Mouse (Mus musculus): Measurements from ENCODE around the gene Hist1h2bf.

DNA sequence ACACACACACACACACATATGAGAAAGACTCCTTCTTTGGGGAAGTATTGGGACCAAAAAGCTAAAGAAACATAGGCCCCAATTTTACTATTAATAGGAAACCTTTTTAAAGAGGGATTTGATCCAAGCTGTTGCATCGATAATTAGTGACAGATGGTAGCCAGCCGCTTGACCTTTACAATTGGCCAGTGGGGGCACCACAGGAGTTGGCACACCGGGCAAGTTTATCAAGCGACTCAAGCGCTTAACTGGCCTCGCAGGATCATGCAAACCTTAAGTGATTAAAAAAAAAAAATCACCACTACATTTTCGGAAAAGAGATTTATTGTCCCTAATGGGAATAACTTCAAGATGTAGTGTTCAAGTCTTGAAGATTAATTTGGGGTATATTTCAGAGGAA, 18.6 kb upstream of the Hist1h2bf start:
- TF ChIP-seq CTCF (IDR thresholded peaks at IDR 0.05; ENCODE audit: low read depth, low read length) (no peak), POLR2A (IDR thresholded peaks at IDR 0.05; ENCODE audit: extremely low read depth, insufficient read depth, low read length) (no peak)
